Mouse (Mus musculus) heart, postnatal 0 days (tissue): ENCODE results near the gene Fam83g. TPM values are rescaled to one million over a fixed set of nuclear protein-coding genes. Genes with fewer than 3 reads are reported as not detected.

Experiments used
- ATAC-seq: fragments of 200-750 bp; cut with Nextera tagmentation; 2 replicates; pipeline ENCODE4 v1.8.0; 2017; ENCODE audit warnings: low read depth, moderate number of reproducible peaks, moderate library complexity; ENCODE audit not compliant: insufficient read depth
- DNase-seq: peaks from one replicate; pipeline ENCODE4 v3.0.0-alpha.2; 2016; ENCODE audit warnings: low spot score
- H3K27ac ChIP-seq: fragments of 300-500 bp; sonication (generic); 2 replicates; pipeline ENCODE4 v1.5.1; 2014; ENCODE audit warnings: low read depth, mild to moderate bottlenecking
- H3K27me3 ChIP-seq: fragments of 300-500 bp; sonication (generic); 2 replicates; pipeline ENCODE4 v1.6.1; 2014; ENCODE audit warnings: low read length, mixed read lengths; ENCODE audit not compliant: control insufficient read depth, insufficient read depth
- H3K36me3 ChIP-seq: fragments of 300-500 bp; sonication (generic); replicated peaks from 2 replicates; pipeline ENCODE4 v1.6.1; 2014; ENCODE audit warnings: low read length, mixed read lengths; ENCODE audit not compliant: control insufficient read depth, insufficient read depth
- H3K4me1 ChIP-seq: fragments of 300-500 bp; sonication (generic); 2 replicates; pipeline ENCODE4 v1.6.1; 2014; ENCODE audit warnings: antibody characterized with exemption; ENCODE audit not compliant: control insufficient read depth, insufficient read depth
- H3K4me2 ChIP-seq: fragments of 300-500 bp; sonication (generic); 2 replicates; pipeline ENCODE4 v1.6.1; 2014; ENCODE audit warnings: low read depth, mild to moderate bottlenecking, low read length, moderate library complexity
- H3K4me3 ChIP-seq: fragments of 300-500 bp; sonication (generic); 2 replicates; pipeline ENCODE4 v1.5.1; 2014; ENCODE audit warnings: low read depth, low read length
- H3K9ac ChIP-seq: fragments of 300-500 bp; sonication (generic); replicated peaks from 2 replicates; pipeline ENCODE4 v1.6.1; 2014; ENCODE audit warnings: low read depth, low read length, mixed read lengths
- H3K9me3 ChIP-seq: fragments of 300-500 bp; sonication (generic); replicated peaks from 2 replicates; pipeline ENCODE4 v1.6.1; 2016; ENCODE audit warnings: low read length; ENCODE audit not compliant: control insufficient read depth
- CTCF ChIP-seq: IDR thresholded peaks from 2 replicates; pipeline ENCODE4 v1.5.1; 2016; ENCODE audit warnings: antibody characterized with exemption, control low read depth, low read depth
- EP300 ChIP-seq: IDR thresholded peaks from 2 replicates; pipeline ENCODE4 v1.6.1; 2016; ENCODE audit warnings: antibody characterized with exemption, low read depth
- WGBS: fragments of 180-500 bp; shearing (Covaris S2); extraction: QIAGEN DNeasy Blood & Tissue Kit; methylation state at CpG from one replicate; pipeline ENCODE4 v1.1.7; 2014; 5-methylcytosine and 5-hydroxymethylcytosine counted together
- polyA plus RNA-seq: library from polyadenylated mRNA; unstranded; fragments of >200 nt; fragmentation: Nextera tagmentation; extraction: Ambion mirVana; gene quantifications from 2 replicates; pipeline ENCODE4 v1.2.1, GENCODE M21; 2015
- total RNA-seq: library from RNA; depleted of rRNA; stranded (reverse); fragments of >200 nt; gene quantifications from 2 replicates; pipeline ENCODE4 v1.2.3, GENCODE M21; 2014; ENCODE audit warnings: low replicate concordance; rRNA removed

Fam83g gene
- total and polyA plus RNA-seq, 2 experiments from 2014 or later: 0.15 to 2.6 TPM

DNA sequence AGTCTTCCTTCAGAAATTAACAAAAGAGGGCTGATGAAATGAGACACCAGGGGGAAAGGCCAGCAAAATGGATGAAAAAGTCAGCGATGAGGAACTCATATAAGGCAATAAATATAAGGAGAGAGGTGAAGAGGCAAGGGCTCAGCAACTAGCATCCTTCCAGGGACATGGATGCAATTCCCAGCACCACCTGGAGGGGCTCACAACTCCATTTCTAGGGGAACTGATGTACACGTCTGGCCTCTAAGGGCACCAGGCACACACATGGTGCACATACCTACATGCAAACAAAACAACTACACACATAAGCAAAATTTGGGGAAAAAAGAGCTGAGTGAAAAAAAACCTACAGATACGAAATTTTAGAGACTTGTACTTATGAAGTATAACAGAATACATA is 60.6 kb downstream of the Fam83g start:
- H3K9ac ChIP-seq: no peak overlapping the region
- H3K27ac ChIP-seq: no peak overlapping the region
- 62% methylated on average over 3 of the region's 3 CpGs for WGBS
- no peak overlapping the region for H3K4me2 ChIP-seq
- H3K4me3 ChIP-seq: no peak overlapping the region
- TF ChIP-seq CTCF (no peak), EP300 (no peak)
- DNase-seq (no peak), ATAC-seq (no peak)
- H3K4me1 ChIP-seq: no peaks in the 10 kb centered on the region
- no peaks in the 10 kb centered on the region for H3K27me3 ChIP-seq
- no peaks in the 10 kb centered on the region for H3K9me3 ChIP-seq
- H3K36me3 ChIP-seq: peaks cover 74% of the 10 kb centered on the region

DNA sequence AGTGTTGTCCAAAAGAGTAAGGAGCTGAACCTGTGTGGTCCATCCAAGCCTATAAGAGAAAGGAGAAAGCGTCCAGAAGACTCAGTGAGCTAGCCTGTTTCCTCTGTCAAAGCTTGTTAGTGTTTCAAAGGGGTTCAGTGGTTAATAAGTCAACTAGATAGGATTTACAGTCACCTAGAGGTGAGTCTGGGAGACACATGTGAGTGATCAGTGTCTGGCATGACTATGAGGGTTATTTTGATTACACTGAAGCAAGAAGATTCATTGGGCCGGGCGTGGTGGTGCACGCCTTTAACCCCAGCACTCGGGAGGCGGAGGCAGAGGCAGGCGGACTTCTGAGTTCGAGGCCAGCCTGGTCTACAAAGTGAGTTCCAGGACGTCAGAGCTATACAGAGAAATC is 61.9 kb downstream of the Fam83g start:
- Histone ChIP-seq H3K27me3 (no peaks in the 10 kb centered on the region), H3K9ac (no peak overlapping the region), H3K4me1 (no peaks in the 10 kb centered on the region), H3K9me3 (no peaks in the 10 kb centered on the region), H3K27ac (no peak overlapping the region), H3K4me2 (no peak overlapping the region), H3K36me3 (peaks cover 68% of the 10 kb centered on the region), H3K4me3 (no peak overlapping the region)
- WGBS: 93% methylated on average over 9 of the region's 9 CpGs
- no peak for ATAC-seq
- no peak for TF ChIP-seq CTCF
- TF ChIP-seq EP300: no peak
- DNase-seq: no peak

DNA sequence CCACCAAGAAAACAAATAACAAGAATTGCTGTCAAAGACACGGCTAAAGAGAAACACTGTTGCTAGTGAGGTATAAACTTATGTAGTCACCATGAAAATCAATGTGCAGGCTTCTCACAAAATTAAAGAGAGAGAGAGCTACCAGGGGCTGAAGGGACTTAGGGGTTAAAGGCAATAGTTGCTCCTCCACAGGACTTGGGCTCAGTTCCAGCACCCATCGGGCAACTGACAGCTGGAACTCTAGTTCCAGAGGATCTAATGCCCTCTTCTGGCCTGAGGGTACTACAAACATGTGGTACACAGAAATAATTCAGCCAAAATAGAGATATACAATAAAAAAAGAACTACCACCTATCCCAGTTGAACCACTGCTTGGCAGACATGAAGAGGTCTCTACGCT is 63.3 kb downstream of the Fam83g start:
- Histone ChIP-seq H3K36me3 (peaks cover 68% of the 10 kb centered on the region), H3K4me2 (no peak overlapping the region), H3K4me3 (no peak overlapping the region), H3K27ac (no peak overlapping the region), H3K27me3 (no peaks in the 10 kb centered on the region), H3K4me1 (no peaks in the 10 kb centered on the region), H3K9me3 (no peaks in the 10 kb centered on the region), H3K9ac (no peak overlapping the region)
- 61% methylated on average over 3 of the region's 3 CpGs for WGBS
- DNase-seq (no peak), ATAC-seq (no peak)
- TF ChIP-seq EP300 (no peak), CTCF (no peak)

DNA sequence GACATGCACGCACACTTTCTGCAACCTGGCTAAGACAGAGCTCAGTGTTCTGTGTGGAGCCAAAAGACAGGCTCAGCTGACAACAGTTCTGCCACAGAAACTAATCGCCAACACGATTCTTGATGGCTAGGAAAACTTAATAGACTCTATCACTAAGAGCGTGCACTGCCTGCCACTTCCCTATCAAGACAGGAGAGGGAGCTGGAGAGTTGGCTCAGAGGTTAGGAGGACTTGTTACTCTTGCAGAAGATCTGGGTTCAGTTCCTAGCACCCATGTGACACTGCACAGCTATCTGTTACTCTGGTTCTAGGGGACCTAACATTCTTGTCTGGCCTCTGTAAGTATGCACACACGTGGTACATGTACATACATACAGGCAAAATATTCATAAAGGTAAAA is 67.7 kb downstream of the Fam83g start:
- Histone ChIP-seq H3K4me1 (no peaks in the 10 kb centered on the region), H3K27ac (no peak overlapping the region), H3K36me3 (peaks cover 69% of the 10 kb centered on the region), H3K4me3 (no peak overlapping the region), H3K27me3 (no peaks in the 10 kb centered on the region), H3K4me2 (no peak overlapping the region), H3K9ac (no peak overlapping the region), H3K9me3 (no peaks in the 10 kb centered on the region)
- TF ChIP-seq CTCF (peak; percentile 34), EP300 (no peak)
- ATAC-seq (no peak), DNase-seq (no peak)
- WGBS: 75% methylated on average over 5 of the region's 5 CpGs

DNA sequence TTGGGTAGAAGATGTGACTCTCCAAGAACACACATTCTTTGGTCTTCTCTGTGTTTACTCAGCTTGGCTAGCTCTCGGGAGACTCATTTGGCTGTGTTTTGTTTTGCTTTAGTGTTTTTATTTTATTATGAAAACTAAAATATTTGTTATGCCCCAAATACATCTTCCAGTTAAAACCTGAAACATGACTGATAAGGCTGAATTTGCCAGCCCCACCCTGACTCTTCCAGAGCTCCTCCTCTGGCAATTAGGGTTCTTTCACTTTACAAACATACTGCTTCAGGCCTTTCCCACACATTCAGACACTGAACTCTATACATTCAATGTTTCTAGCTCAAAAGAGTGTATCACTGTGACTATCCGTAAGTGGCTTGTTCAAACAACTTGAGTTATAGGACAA is 73.3 kb downstream of the Fam83g start:
- Histone ChIP-seq H3K4me3 (no peak overlapping the region), H3K9ac (no peak overlapping the region), H3K36me3 (peaks cover 37% of the 10 kb centered on the region), H3K27me3 (no peaks in the 10 kb centered on the region), H3K4me1 (no peaks in the 10 kb centered on the region; the same call in 1 of the 2 replicates), H3K9me3 (no peaks in the 10 kb centered on the region), H3K4me2 (no peak overlapping the region), H3K27ac (no peak overlapping the region)
- DNase-seq (no peak), ATAC-seq (no peak)
- 83% methylated on average over 2 of the region's 2 CpGs for WGBS
- TF ChIP-seq CTCF: no peak
- no peak for TF ChIP-seq EP300

Other genes with a start within 250 kb of the Fam83g start
- gene Rnf112, start 230.0 kb upstream of the Fam83g start, total RNA-seq: 0.38 and 0.39 TPM in 2 replicates
- gene Rnf112, start 230.0 kb upstream of the Fam83g start, polyA plus RNA-seq: 0.11 TPM in 1 of 2 replicates, not detected in the other
- 34.1 and 54.5 TPM in 2 replicates for gene Mfap4, start 198.7 kb upstream of the Fam83g start, total RNA-seq
- 39.1 and 51.0 TPM in 2 replicates for gene Mfap4, start 198.7 kb upstream of the Fam83g start, polyA plus RNA-seq
- gene Mapk7, start 189.7 kb upstream of the Fam83g start, total RNA-seq: 19.7 and 33.5 TPM in 2 replicates
- gene Mapk7, start 189.7 kb upstream of the Fam83g start, polyA plus RNA-seq: 12.0 and 12.5 TPM in 2 replicates
- gene B9d1, start 178.9 kb upstream of the Fam83g start, total RNA-seq: 11.6 and 34.6 TPM in 2 replicates
- gene B9d1, start 178.9 kb upstream of the Fam83g start, polyA plus RNA-seq: 6.5 TPM in 2 replicates
- gene Epn2, start 104.4 kb upstream of the Fam83g start, total RNA-seq: 21.3 and 43.9 TPM in 2 replicates
- gene Epn2, start 104.4 kb upstream of the Fam83g start, polyA plus RNA-seq: 16.3 and 19.3 TPM in 2 replicates
- 4.3 and 10.1 TPM in 2 replicates for gene Grap, start 30.8 kb upstream of the Fam83g start, total RNA-seq
- 10.3 and 11.0 TPM in 2 replicates for gene Grap, start 30.8 kb upstream of the Fam83g start, polyA plus RNA-seq
- not detected in 2 replicates for gene Slc5a10, start 36.7 kb downstream of the Fam83g start, total RNA-seq
- not detected in 2 replicates for gene Slc5a10, start 36.7 kb downstream of the Fam83g start, polyA plus RNA-seq
- gene Prpsap2, start 78.0 kb downstream of the Fam83g start, total RNA-seq: 9.8 and 10.4 TPM in 2 replicates
- gene Prpsap2, start 78.0 kb downstream of the Fam83g start, polyA plus RNA-seq: 9.8 and 11.0 TPM in 2 replicates
- gene Ulk2, start 171.0 kb downstream of the Fam83g start, total RNA-seq: 33.8 and 41.0 TPM in 2 replicates
- 8.6 and 9.2 TPM in 2 replicates for gene Ulk2, start 171.0 kb downstream of the Fam83g start, polyA plus RNA-seq
- gene Akap10, start 246.2 kb downstream of the Fam83g start, total RNA-seq: 8.7 and 25.7 TPM in 2 replicates
- gene Akap10, start 246.2 kb downstream of the Fam83g start, polyA plus RNA-seq: 8.8 and 9.0 TPM in 2 replicates